Mouse (Mus musculus) heart, postnatal 0 days (tissue): Measurements from ENCODE around the gene Mrpl49.

Experiments used
- CTCF ChIP-seq: IDR thresholded peaks from 2 replicates; pipeline ENCODE4 v1.5.1; 2016; ENCODE audit warnings: antibody characterized with exemption, control low read depth, low read depth
- EP300 ChIP-seq: IDR thresholded peaks from 2 replicates; pipeline ENCODE4 v1.6.1; 2016; ENCODE audit warnings: antibody characterized with exemption, low read depth

DNA sequence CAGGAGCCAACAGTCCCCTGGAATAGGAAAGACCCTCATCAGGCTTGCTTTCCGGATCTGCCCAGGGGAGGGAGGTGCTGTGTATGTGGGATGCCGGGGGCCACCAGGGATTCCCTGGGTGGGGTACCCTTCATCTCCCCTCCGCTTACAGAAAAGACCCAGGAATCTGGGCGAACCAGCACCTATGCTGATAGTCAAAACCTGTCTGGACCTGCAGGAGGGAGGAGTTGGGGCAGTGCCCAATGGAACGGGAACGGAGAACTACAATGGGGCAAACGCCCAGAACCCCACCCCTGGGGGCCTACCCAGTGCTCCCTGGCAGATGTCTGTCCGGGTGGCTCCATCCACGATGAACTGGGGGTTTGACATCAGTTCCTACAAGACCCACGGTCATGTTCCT lies 43.9 kb downstream of the Mrpl49 start:
- TF ChIP-seq EP300 (no peak), CTCF (no peak)
